Mouse (Mus musculus) kidney, adult 2 months (tissue): ENCODE data around the gene Tmem33.

Experiments
- CTCF ChIP-seq: fragments of 200-500 bp; conservative IDR thresholded peaks from 2 replicates; pipeline ENCODE4 v1.5.1; 2011; ENCODE audit warnings: low read depth, mild to moderate bottlenecking, control low read depth, low read length, moderate library complexity, mixed read lengths; ENCODE audit not compliant: insufficient read depth, insufficient read length
- POLR2A ChIP-seq: fragments of 200-500 bp; IDR thresholded peaks from one replicate; pipeline ENCODE4 v1.6.1; 2011; ENCODE audit warnings: low read depth, low read length, control low read depth

DNA sequence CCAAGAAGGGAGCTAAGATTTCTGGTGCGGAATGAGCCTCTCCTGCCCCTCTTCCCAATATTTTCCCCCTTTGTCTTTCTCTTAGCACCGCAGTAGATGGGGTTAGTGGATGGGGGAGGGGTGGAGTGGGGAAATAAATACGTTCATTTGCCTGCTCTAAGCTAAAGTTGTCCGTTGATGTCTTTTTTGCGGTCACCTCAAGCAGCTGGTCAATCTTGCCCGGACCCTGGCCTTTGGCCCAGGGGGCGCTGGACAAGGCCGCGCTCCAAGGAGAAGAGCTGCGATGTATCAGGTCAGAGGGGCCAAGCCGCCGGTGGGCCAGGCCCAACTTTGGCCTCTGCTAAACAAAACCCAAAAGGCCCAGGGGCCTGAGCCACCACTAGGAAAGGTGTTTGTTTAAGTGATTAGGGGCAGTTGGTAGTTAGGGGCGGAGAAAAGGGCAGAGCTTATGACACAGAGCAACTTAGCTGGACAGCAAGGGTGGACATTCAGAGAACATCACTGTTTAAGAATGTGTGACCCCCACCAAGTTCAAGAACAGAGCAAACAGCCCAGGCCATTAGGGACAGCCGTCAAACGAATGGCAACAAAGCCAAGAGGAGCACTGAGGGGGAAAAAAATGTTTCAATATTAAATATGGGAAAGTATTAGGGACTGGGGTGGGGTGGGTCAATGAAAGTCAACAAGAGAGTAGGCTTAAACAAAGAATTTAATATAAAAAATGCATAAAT is 36.8 kb upstream of the Tmem33 start:
- TF ChIP-seq POLR2A: no peak
- TF ChIP-seq CTCF: no peak
